Mouse (Mus musculus) bone marrow macrophage, adult 2 months (primary cell): ENCODE measurements around the gene Olfr1086.
"Not testable (repeated sequence)": the region's sequence is repeated elsewhere in the genome, so short reads cannot be mapped to it uniquely, and the experiment has no call there.

Experiments
- CTCF ChIP-seq: IDR thresholded peaks from 2 replicates; pipeline ENCODE4 v1.5.1; 2012; ENCODE audit warnings: low read depth, mild to moderate bottlenecking, low read length, moderate library complexity
- POLR2A ChIP-seq: IDR thresholded peaks from 2 replicates; pipeline ENCODE4 v1.6.1; 2012; ENCODE audit warnings: mild to moderate bottlenecking, low read depth, low read length, borderline replicate concordance

DNA sequence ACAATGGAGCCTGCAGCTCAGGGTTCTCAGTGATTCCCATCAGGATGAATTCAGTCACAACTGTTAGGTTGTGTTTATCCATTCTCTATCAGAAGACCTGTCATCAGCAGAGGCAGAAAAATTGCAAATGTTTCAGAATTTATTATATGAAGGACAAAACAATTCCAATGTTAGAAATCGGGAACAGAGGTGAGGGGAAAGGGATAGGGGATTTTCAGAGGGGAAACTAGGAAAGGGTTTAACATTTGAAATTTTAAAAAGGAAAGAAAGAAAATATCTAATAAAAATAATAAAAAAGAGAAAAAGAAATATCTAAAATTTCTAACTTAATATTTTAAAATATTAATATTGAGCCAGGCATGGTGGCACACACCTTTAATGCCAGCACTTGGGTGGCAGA lies 40.3 kb downstream of the Olfr1086 start, which contains the start of gene Olfr1084:
- TF ChIP-seq CTCF, POLR2A: not testable (repeated sequence)
